Mouse (Mus musculus) midbrain, embryonic 11.5 days (tissue): Measurements from ENCODE around the gene Tmem116. TPM values are rescaled to one million over a fixed set of nuclear protein-coding genes. Genes with fewer than 3 reads are reported as not detected.

ENCODE experiments used
- ATAC-seq: fragments of 200-750 bp; cut with Nextera tagmentation; 2 replicates; pipeline ENCODE4 v1.8.0; 2017; ENCODE audit warnings: moderate TSS enrichment, moderate library complexity; ENCODE audit not compliant: low FRiP score
- DNase-seq: peaks from one replicate; pipeline ENCODE4 v3.0.0; 2015; ENCODE audit warnings: low spot score; ENCODE audit errors: missing footprints
- H3K27ac ChIP-seq: fragments of 300-500 bp; sonication (generic); 2 replicates; pipeline ENCODE4 v1.5.1; 2014; ENCODE audit warnings: low read depth, low read length
- H3K27me3 ChIP-seq: fragments of 300-500 bp; sonication (generic); 2 replicates; pipeline ENCODE4 v1.6.1; 2014; ENCODE audit warnings: mild to moderate bottlenecking, low read length, moderate library complexity, mixed read lengths; ENCODE audit not compliant: control insufficient read depth, insufficient read depth
- H3K36me3 ChIP-seq: fragments of 300-500 bp; sonication (generic); 2 replicates; pipeline ENCODE4 v1.6.1; 2014; ENCODE audit warnings: mild to moderate bottlenecking, low read length, moderate library complexity, mixed read lengths; ENCODE audit not compliant: control insufficient read depth, insufficient read depth
- H3K4me1 ChIP-seq: fragments of 300-500 bp; sonication (generic); 2 replicates; pipeline ENCODE4 v1.6.1; 2014; ENCODE audit warnings: low read length; ENCODE audit not compliant: control insufficient read depth, insufficient read depth
- H3K4me2 ChIP-seq: fragments of 300-500 bp; sonication (generic); 2 replicates; pipeline ENCODE4 v1.6.1; 2014; ENCODE audit warnings: mild to moderate bottlenecking, moderate library complexity
- H3K4me3 ChIP-seq: fragments of 300-500 bp; sonication (generic); 2 replicates; pipeline ENCODE4 v1.5.1; 2014; ENCODE audit warnings: low read depth, low read length
- H3K9ac ChIP-seq: fragments of 300-500 bp; sonication (generic); 2 replicates; pipeline ENCODE4 v1.6.1; 2014; ENCODE audit warnings: low read length
- H3K9me3 ChIP-seq: fragments of 300-500 bp; sonication (generic); 2 replicates; pipeline ENCODE4 v1.6.1; 2016; ENCODE audit warnings: low read length; ENCODE audit not compliant: control insufficient read depth
- WGBS: fragments of 180-500 bp; shearing (Covaris S2); extraction: QIAGEN DNeasy Blood & Tissue Kit; methylation state at CpG from one replicate; pipeline ENCODE4 v1.1.7; 2014; 5-methylcytosine and 5-hydroxymethylcytosine counted together
- polyA plus RNA-seq: library from polyadenylated mRNA; unstranded; fragments of >200 nt; fragmentation: Nextera tagmentation; extraction: Ambion mirVana; gene quantifications from 2 replicates; pipeline ENCODE4 v1.2.1, GENCODE M21; 2014

The Tmem116 gene
- polyA plus RNA-seq, 1 experiment from 2014 or later = 0.66 TPM

GRCm38 (mm10) chr5:121564468-121564895 is 112.8 kb downstream of the Tmem116 start:
- peak; percentile 44; the same call in 1 of the 2 replicates for ATAC-seq
- Histone ChIP-seq H3K27ac (no peak overlapping the region), H3K9ac (0 out of 2 replicates have a peak overlapping the region, but pooled peaks have one; percentile 13)

GRCm38 (mm10) chr5:121566035-121566681 is 114.5 kb downstream of the Tmem116 start:
- Histone ChIP-seq H3K27ac (no peak overlapping the region), H3K36me3 (no peaks in the 10 kb centered on the region), H3K4me2 (no peak overlapping the region), H3K9me3 (no peaks in the 10 kb centered on the region), H3K27me3 (no peaks in the 10 kb centered on the region), H3K4me1 (no peaks in the 10 kb centered on the region), H3K9ac (no peak overlapping the region), H3K4me3 (no peak overlapping the region)
- DNase-seq (no peak), ATAC-seq (no peak)
- 90% methylated on average over 16 of the region's 16 CpGs for whole genome bisulfite sequencing

More at GRCm38 (mm10) chr5:121564468-121564895, 112.8 kb downstream of the Tmem116 start:
- no peaks in the 10 kb centered on the region for H3K27me3 ChIP-seq
- no peak overlapping the region for H3K4me3 ChIP-seq
- H3K9me3 ChIP-seq = no peaks in the 10 kb centered on the region
- peak; percentile 100 for DNase-seq
- 13% methylated on average over 11 of the region's 11 CpGs for WGBS
- H3K4me1 ChIP-seq = no peaks in the 10 kb centered on the region
- no peaks in the 10 kb centered on the region for H3K36me3 ChIP-seq
- 0 out of 2 replicates have a peak overlapping the region, but pooled peaks have one; percentile 3 for H3K4me2 ChIP-seq

GRCm38 (mm10) chr5:121569881-121570420 is 118.3 kb downstream of the Tmem116 start:
- Histone ChIP-seq H3K36me3 (no peaks in the 10 kb centered on the region), H3K4me3 (no peak overlapping the region), H3K9me3 (no peaks in the 10 kb centered on the region), H3K4me2 (no peak overlapping the region), H3K27me3 (no peaks in the 10 kb centered on the region), H3K4me1 (no peaks in the 10 kb centered on the region), H3K9ac (no peak overlapping the region), H3K27ac (no peak overlapping the region)
- peak; percentile 84 for DNase-seq
- ATAC-seq = no peak
- WGBS = 77% methylated on average over 9 of the region's 9 CpGs

GRCm38 (mm10) chr5:121570787-121571186 is 119.1 kb downstream of the Tmem116 start:
- H3K27me3 ChIP-seq = no peaks in the 10 kb centered on the region
- H3K4me1 ChIP-seq = no peaks in the 10 kb centered on the region
- ATAC-seq = no peak
- H3K9ac ChIP-seq = no peak overlapping the region
- no peaks in the 10 kb centered on the region for H3K9me3 ChIP-seq
- H3K4me3 ChIP-seq = no peak overlapping the region
- no peak overlapping the region for H3K4me2 ChIP-seq
- no peak for DNase-seq
- H3K27ac ChIP-seq = no peak overlapping the region
- no peaks in the 10 kb centered on the region for H3K36me3 ChIP-seq
- 95% methylated on average over 1 of the region's 1 CpGs for WGBS

Other genes with a start within 250 kb of the Tmem116 start
- gene Rpl6, start 247.4 kb upstream of the Tmem116 start, polyA plus RNA-seq = 664 and 673 TPM in 2 replicates
- gene Hectd4, start 231.7 kb upstream of the Tmem116 start, polyA plus RNA-seq = 8.0 and 9.7 TPM in 2 replicates
- 84.0 and 87.5 TPM in 2 replicates for gene Trafd1, start 66.3 kb upstream of the Tmem116 start, polyA plus RNA-seq
- 46.9 and 51.7 TPM in 2 replicates for gene Naa25, start 54.0 kb upstream of the Tmem116 start, polyA plus RNA-seq
- 112 and 122 TPM in 2 replicates for gene Erp29, start 613 bp downstream of the Tmem116 start, polyA plus RNA-seq
- gene Adam1b, start 51.5 kb downstream of the Tmem116 start, polyA plus RNA-seq = 0.07 TPM in 1 of 2 replicates, not detected in the other
- gene Adam1a, start 93.6 kb downstream of the Tmem116 start, polyA plus RNA-seq = 2.2 and 3.0 TPM in 2 replicates
- gene Gm42878, start 93.6 kb downstream of the Tmem116 start, polyA plus RNA-seq = not detected in 2 replicates
- gene Mapkapk5, start 94.0 kb downstream of the Tmem116 start, polyA plus RNA-seq = 52.1 and 53.5 TPM in 2 replicates
- gene Aldh2, start 141.9 kb downstream of the Tmem116 start, polyA plus RNA-seq = 53.3 and 54.9 TPM in 2 replicates
- 1.5 TPM in 2 replicates for gene Acad12, start 167.0 kb downstream of the Tmem116 start, polyA plus RNA-seq
- gene Acad10, start 208.6 kb downstream of the Tmem116 start, polyA plus RNA-seq = 2.5 and 2.6 TPM in 2 replicates
- 37.7 and 43.0 TPM in 2 replicates for gene Brap, start 208.7 kb downstream of the Tmem116 start, polyA plus RNA-seq